Comparison of ENCODE assay signal across 14 mouse cellular contexts in the genomic region with DNA sequence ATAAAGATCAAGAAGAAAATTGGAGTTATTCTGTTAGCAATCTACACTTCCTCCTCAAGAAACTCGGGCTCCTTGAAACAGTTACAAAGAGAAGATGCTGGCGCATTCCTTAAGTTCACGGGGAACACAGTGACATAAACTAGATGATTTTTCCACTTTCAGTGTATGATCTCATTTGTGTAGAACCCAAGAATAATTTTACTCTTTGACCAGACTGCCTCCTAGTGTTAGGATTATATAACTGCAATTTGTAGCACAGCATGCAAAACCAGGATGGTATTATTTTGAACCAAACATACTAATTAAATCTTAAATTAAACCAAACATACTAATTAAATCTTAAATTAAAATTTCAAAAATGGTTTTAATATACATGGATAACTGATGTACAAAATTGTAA. TPM values are rescaled to one million over a fixed set of nuclear protein-coding genes. Genes with fewer than 3 reads are reported as not detected.
DNase-seq lines count a peak whose midpoint lies in the region; ATAC-seq and TF ChIP-seq lines count a peak whose summit lies in the region.
"Had no signal": no experiment of that assay in that cellular context is flagged by ENCODE, and none has a peak within 500 bp of the region (broad histone marks: within the 10 kb centered on the region; RNA-seq: fewer than 3 reads in every experiment).

No protein-coding gene starts in this region.

- peaks cover 15% of the 10 kb centered on the region; the same call in 1 of the 2 replicates for H3K36me3 ChIP-seq in forebrain, embryonic 14.5 days (ENCODE audit: control insufficient read depth, insufficient read depth, low read length)
- peaks cover 12% of the 10 kb centered on the region; the same call in 1 of the 2 replicates for H3K36me3 ChIP-seq in forebrain, embryonic 13.5 days (ENCODE audit: poor library complexity, severe bottlenecking)
- H3K36me3 ChIP-seq in liver, postnatal 0 days (replicated peaks; ENCODE audit: insufficient read depth, low read length): peaks cover 11% of the 10 kb centered on the region
- peaks cover 44% of the 10 kb centered on the region for H3K36me3 ChIP-seq in liver, embryonic 12.5 days
- H3K36me3 ChIP-seq in neural tube, embryonic 15.5 days: peaks cover 5% of the 10 kb centered on the region; the same call in 1 of the 2 replicates

- 86% methylated on average over 3 of the region's 3 CpGs for WGBS in forebrain, embryonic 14.5 days
- WGBS in forebrain, embryonic 13.5 days: 85% methylated on average over 3 of the region's 3 CpGs
- 69% methylated on average over 3 of the region's 3 CpGs for WGBS in liver, postnatal 0 days (ENCODE audit: insufficient replicate concordance)
- WGBS in liver, embryonic 12.5 days (ENCODE audit: insufficient replicate concordance): 68% methylated on average over 3 of the region's 3 CpGs
- WGBS in neural tube, embryonic 15.5 days: 91% methylated on average over 3 of the region's 3 CpGs

- H3K4me2 ChIP-seq in forebrain, embryonic 14.5 days (ENCODE audit: low read length): no peak overlapping the region
- H3K4me2 ChIP-seq in forebrain, embryonic 13.5 days: no peak overlapping the region
- no peak overlapping the region for H3K4me2 ChIP-seq in liver, postnatal 0 days (ENCODE audit: low read depth, low read length)
- H3K4me2 ChIP-seq in liver, embryonic 12.5 days: no peak overlapping the region
- H3K4me2 ChIP-seq in neural tube, embryonic 15.5 days: no peak overlapping the region

- no peak for ATAC-seq in forebrain, embryonic 14.5 days
- ATAC-seq in forebrain, embryonic 13.5 days: no peak
- no peak for ATAC-seq in liver, postnatal 0 days
- ATAC-seq in liver, embryonic 12.5 days: no peak
- ATAC-seq in neural tube, embryonic 15.5 days (ENCODE audit: low FRiP score): no peak
- ATAC-seq: inflammation-experienced regulatory T-cells, adult 6 months had no signal

- peak; percentile 54 for TF ChIP-seq CTCF in liver, postnatal 0 days (IDR thresholded peaks at IDR 0.05; ENCODE audit: low read depth)

- H3K9ac ChIP-seq in forebrain, embryonic 14.5 days (ENCODE audit: low read length): no peak overlapping the region
- no peak overlapping the region for H3K9ac ChIP-seq in forebrain, embryonic 13.5 days
- H3K9ac ChIP-seq in liver, postnatal 0 days (replicated peaks): no peak overlapping the region
- H3K9ac ChIP-seq in liver, embryonic 12.5 days: no peak overlapping the region
- H3K9ac ChIP-seq in neural tube, embryonic 15.5 days (replicated peaks): no peak overlapping the region

- TF ChIP-seq EP300 in liver, postnatal 0 days (IDR thresholded peaks at IDR 0.05; ENCODE audit: low read depth): no peak

- no peaks in the 10 kb centered on the region for H3K9me3 ChIP-seq in forebrain, embryonic 14.5 days (replicated peaks; ENCODE audit: control insufficient read depth, low read length)
- no peaks in the 10 kb centered on the region for H3K9me3 ChIP-seq in forebrain, embryonic 13.5 days (replicated peaks)
- no peaks in the 10 kb centered on the region for H3K9me3 ChIP-seq in liver, postnatal 0 days (ENCODE audit: low read length)
- H3K9me3 ChIP-seq in liver, embryonic 12.5 days (replicated peaks): no peaks in the 10 kb centered on the region
- no peaks in the 10 kb centered on the region for H3K9me3 ChIP-seq in neural tube, embryonic 15.5 days (replicated peaks)
- H3K9me3 ChIP-seq: forebrain, embryonic 10.5 days had no signal

- H3K4me3 ChIP-seq in forebrain, embryonic 14.5 days (ENCODE audit: low read depth, low read length): no peak overlapping the region
- no peak overlapping the region for H3K4me3 ChIP-seq in forebrain, embryonic 13.5 days
- no peak overlapping the region for H3K4me3 ChIP-seq in liver, postnatal 0 days (ENCODE audit: low read depth, low read length)
- no peak overlapping the region for H3K4me3 ChIP-seq in liver, embryonic 12.5 days
- H3K4me3 ChIP-seq in neural tube, embryonic 15.5 days (replicated peaks): no peak overlapping the region
- H3K4me3 ChIP-seq: forebrain, embryonic 10.5 days had no signal

- H3K4me1 ChIP-seq in forebrain, embryonic 14.5 days (ENCODE audit: control insufficient read depth, insufficient read depth, low read length): no peaks in the 10 kb centered on the region
- H3K4me1 ChIP-seq in forebrain, embryonic 13.5 days: no peaks in the 10 kb centered on the region
- no peaks in the 10 kb centered on the region for H3K4me1 ChIP-seq in liver, postnatal 0 days (ENCODE audit: insufficient read depth)
- no peaks in the 10 kb centered on the region for H3K4me1 ChIP-seq in liver, embryonic 12.5 days
- H3K4me1 ChIP-seq in neural tube, embryonic 15.5 days: no peaks in the 10 kb centered on the region
- H3K4me1 ChIP-seq: forebrain, embryonic 10.5 days had no signal

- no peaks in the 10 kb centered on the region for H3K27me3 ChIP-seq in forebrain, embryonic 14.5 days (replicated peaks; ENCODE audit: control insufficient read depth, insufficient read depth, low read length)
- no peaks in the 10 kb centered on the region for H3K27me3 ChIP-seq in forebrain, embryonic 13.5 days
- H3K27me3 ChIP-seq in liver, postnatal 0 days (ENCODE audit: insufficient read depth, low read length): no peaks in the 10 kb centered on the region
- no peaks in the 10 kb centered on the region for H3K27me3 ChIP-seq in liver, embryonic 12.5 days (replicated peaks)
- no peaks in the 10 kb centered on the region for H3K27me3 ChIP-seq in neural tube, embryonic 15.5 days (replicated peaks)

- H3K27ac ChIP-seq in forebrain, embryonic 14.5 days (ENCODE audit: low read depth, low read length): no peak overlapping the region
- H3K27ac ChIP-seq in forebrain, embryonic 13.5 days: no peak overlapping the region
- no peak overlapping the region for H3K27ac ChIP-seq in liver, postnatal 0 days (ENCODE audit: low read depth)
- H3K27ac ChIP-seq in liver, embryonic 12.5 days: no peak overlapping the region
- H3K27ac ChIP-seq in neural tube, embryonic 15.5 days (replicated peaks): no peak overlapping the region
- H3K27ac ChIP-seq: forebrain, embryonic 10.5 days had no signal

- peak; percentile 40 for DNase-seq in forebrain, embryonic 14.5 days (ENCODE audit: low spot score)
- no peak for DNase-seq in liver, postnatal 0 days
- DNase-seq in ZHBTc4 (ENCODE audit: low read depth, low spot score): peak; percentile 22
- DNase-seq in retina, adult 2 months (ENCODE audit: low read depth, low spot score): peak; percentile 18
- DNase-seq in cerebellum, postnatal 14 days: no peak
- DNase-seq: adrenal gland, postnatal 10 days; cerebellum, adult 18-20 months had no signal

RNA-seq across cellular contexts. Expression of gene Tpr, which starts 19.7 kb away (rescaled TPM):
- polyA plus RNA-seq in forebrain, embryonic 14.5 days (2014; fragmentation: Nextera tagmentation; extraction: Ambion mirVana): 108 and 128 TPM in 2 replicates
- 188 and 189 TPM in 2 replicates for polyA plus RNA-seq in forebrain, embryonic 13.5 days (2015; fragmentation: Nextera tagmentation; extraction: Ambion mirVana)
- polyA plus RNA-seq in liver, postnatal 0 days (2015; fragmentation: Nextera tagmentation; extraction: Ambion mirVana): 68.2 and 69.3 TPM in 2 replicates
- 135 and 138 TPM in 2 replicates for polyA plus RNA-seq in liver, embryonic 12.5 days (2016; fragmentation: Nextera tagmentation; extraction: Ambion mirVana)
- polyA plus RNA-seq in neural tube, embryonic 15.5 days (2015; fragmentation: Nextera tagmentation; extraction: Ambion mirVana): 125 and 138 TPM in 2 replicates

RNA-seq across cellular contexts. Expression of gene Odr4, which starts 20.0 kb away (rescaled TPM):
- polyA plus RNA-seq in forebrain, embryonic 14.5 days (2014; fragmentation: Nextera tagmentation; extraction: Ambion mirVana): 41.1 and 43.2 TPM in 2 replicates
- polyA plus RNA-seq in forebrain, embryonic 13.5 days (2015; fragmentation: Nextera tagmentation; extraction: Ambion mirVana): 36.6 and 40.9 TPM in 2 replicates
- polyA plus RNA-seq in liver, postnatal 0 days (2015; fragmentation: Nextera tagmentation; extraction: Ambion mirVana): 16.4 and 20.4 TPM in 2 replicates
- 18.9 and 21.6 TPM in 2 replicates for polyA plus RNA-seq in liver, embryonic 12.5 days (2016; fragmentation: Nextera tagmentation; extraction: Ambion mirVana)
- polyA plus RNA-seq in neural tube, embryonic 15.5 days (2015; fragmentation: Nextera tagmentation; extraction: Ambion mirVana): 37.4 and 42.3 TPM in 2 replicates

RNA-seq across cellular contexts. Expression of gene Pdc, which starts 53.7 kb away (rescaled TPM):
- not detected in 2 replicates for polyA plus RNA-seq in forebrain, embryonic 14.5 days (2014; fragmentation: Nextera tagmentation; extraction: Ambion mirVana)
- not detected in 2 replicates for polyA plus RNA-seq in forebrain, embryonic 13.5 days (2015; fragmentation: Nextera tagmentation; extraction: Ambion mirVana)
- not detected in 2 replicates for polyA plus RNA-seq in liver, postnatal 0 days (2015; fragmentation: Nextera tagmentation; extraction: Ambion mirVana)
- not detected in 2 replicates for polyA plus RNA-seq in liver, embryonic 12.5 days (2016; fragmentation: Nextera tagmentation; extraction: Ambion mirVana)
- not detected in 2 replicates for polyA plus RNA-seq in neural tube, embryonic 15.5 days (2015; fragmentation: Nextera tagmentation; extraction: Ambion mirVana)
- polyA plus RNA-seq: forebrain, embryonic 10.5 days; gonadal fat pad, adult 2 months; inflammation-experienced regulatory T-cells, adult 6 months; liver, embryonic 16.5 days had no signal

Comparison
In these comparisons a context has a peak if more than half of its experiments do, and no peak if none do; other contexts are left out.
1. DNase-seq: peak in forebrain, embryonic 14.5 days (single experiment), ZHBTc4 (single experiment) and retina, adult 2 months (single experiment); none in liver, postnatal 0 days (single experiment) and cerebellum, postnatal 14 days (0 of 2).